In the genomic region with DNA sequence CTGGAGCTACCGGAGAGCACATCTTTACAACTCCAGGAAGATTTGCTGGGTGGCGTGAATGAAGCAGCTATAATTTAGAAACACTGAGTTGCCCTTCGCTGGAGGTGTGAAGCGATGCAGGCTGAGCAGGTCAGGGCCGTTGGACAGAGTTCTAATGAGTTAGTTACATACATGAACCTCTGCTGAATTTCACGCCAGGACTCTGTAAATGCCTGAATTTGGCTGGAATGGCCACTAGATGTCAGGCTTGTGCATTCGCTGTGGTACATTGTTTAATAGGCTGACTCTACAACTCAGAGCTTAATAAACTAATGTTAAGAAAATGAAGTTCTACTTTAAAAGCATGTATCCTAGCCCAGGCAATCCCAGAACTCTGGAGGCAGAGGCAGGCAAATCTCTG, we compare ENCODE assay signal across 8 mouse cellular contexts. TPM values are rescaled to one million over a fixed set of nuclear protein-coding genes. Genes with fewer than 3 reads are reported as not detected.
DNase-seq lines count a peak whose midpoint lies in the region; ATAC-seq and TF ChIP-seq lines count a peak whose summit lies in the region.

No protein-coding gene starts in this region.

- TF ChIP-seq CTCF in G1E (IDR thresholded peaks at IDR 0.05; ENCODE audit: low read depth, low read length), result peak; percentile 54; the same call in 1 of the 2 replicates

- H3K9me3 ChIP-seq in hindbrain, embryonic 11.5 days (ENCODE audit: control insufficient read depth, low read length), result no peaks in the 10 kb centered on the region
- no peaks in the 10 kb centered on the region for H3K9me3 ChIP-seq in hindbrain, embryonic 16.5 days (ENCODE audit: control insufficient read depth, low read length)
- H3K9me3 ChIP-seq in G1E (replicated peaks), result 0 out of 2 replicates have a peak, but pooled peaks cover 3% of the 10 kb centered on the region
- no peaks in the 10 kb centered on the region for H3K9me3 ChIP-seq in heart, embryonic 11.5 days (replicated peaks; ENCODE audit: control insufficient read depth, low read length)

- H3K9ac ChIP-seq in hindbrain, embryonic 11.5 days (ENCODE audit: low read depth, low read length), result no peak overlapping the region
- no peak overlapping the region for H3K9ac ChIP-seq in hindbrain, embryonic 16.5 days (ENCODE audit: low read depth, low read length)
- no peak overlapping the region for H3K9ac ChIP-seq in heart, embryonic 11.5 days (ENCODE audit: low read depth, low read length)

- no peaks in the 10 kb centered on the region for H3K36me3 ChIP-seq in hindbrain, embryonic 11.5 days (ENCODE audit: control insufficient read depth, insufficient read depth, low read length)
- no peaks in the 10 kb centered on the region for H3K36me3 ChIP-seq in hindbrain, embryonic 16.5 days (ENCODE audit: control insufficient read depth, insufficient read depth, low read length)
- H3K36me3 ChIP-seq in G1E (replicated peaks), result no peaks in the 10 kb centered on the region
- H3K36me3 ChIP-seq in heart, embryonic 11.5 days (ENCODE audit: control insufficient read depth, insufficient read depth, low read length), result no peaks in the 10 kb centered on the region

- no peak overlapping the region for H3K27ac ChIP-seq in hindbrain, embryonic 11.5 days (ENCODE audit: low read depth, low read length)
- H3K27ac ChIP-seq in hindbrain, embryonic 16.5 days (ENCODE audit: low read depth, low read length), result no peak overlapping the region
- H3K27ac ChIP-seq in heart, embryonic 11.5 days (ENCODE audit: low read depth, low read length), result no peak overlapping the region

- ATAC-seq in hindbrain, embryonic 11.5 days (ENCODE audit: low FRiP score), result no peak
- no peak for ATAC-seq in hindbrain, embryonic 16.5 days
- ATAC-seq in G1E (ENCODE audit: extremely low read depth, insufficient number of reproducible peaks, low FRiP score, poor library complexity, severe bottlenecking), result no peak
- no peak for ATAC-seq in heart, embryonic 11.5 days (replicated peaks; ENCODE audit: insufficient number of reproducible peaks, low FRiP score, low TSS enrichment)
- ATAC-seq in megakaryocyte progenitor cell, adult 5-6 weeks (replicated peaks; ENCODE audit: poor library complexity), result peak; percentile 73

- no peak overlapping the region for H3K4me3 ChIP-seq in hindbrain, embryonic 11.5 days (ENCODE audit: low read depth, low read length)
- H3K4me3 ChIP-seq in hindbrain, embryonic 16.5 days (ENCODE audit: low read length), result no peak overlapping the region
- no peak overlapping the region for H3K4me3 ChIP-seq in G1E (ENCODE audit: low read depth, low read length)
- H3K4me3 ChIP-seq in heart, embryonic 11.5 days (ENCODE audit: low read depth, low read length), result no peak overlapping the region

- no peaks in the 10 kb centered on the region for H3K4me1 ChIP-seq in hindbrain, embryonic 11.5 days (replicated peaks; ENCODE audit: control insufficient read depth, insufficient read depth, low read length)
- H3K4me1 ChIP-seq in hindbrain, embryonic 16.5 days (ENCODE audit: control insufficient read depth, insufficient read depth, low read depth, low read length), result no peaks in the 10 kb centered on the region
- H3K4me1 ChIP-seq in G1E (ENCODE audit: insufficient read depth, low read depth, low read length), result no peaks in the 10 kb centered on the region
- no peaks in the 10 kb centered on the region for H3K4me1 ChIP-seq in heart, embryonic 11.5 days (ENCODE audit: control insufficient read depth, insufficient read depth, low read length)

- DNase-seq in hindbrain, embryonic 11.5 days (ENCODE audit: low spot score), result peak; percentile 72
- DNase-seq in G1E (ENCODE audit: low spot score), result peak; percentile 8
- peak; percentile 55 to 62 for DNase-seq in cerebellum, postnatal 14 days
- peak; percentile 31 for DNase-seq in layer of hippocampus, adult 9-11 months
- DNase-seq in thymus, postnatal 25 days, result peak; percentile 35

- 30% methylated on average over 7 of the region's 7 CpGs for WGBS in hindbrain, embryonic 11.5 days
- WGBS in hindbrain, embryonic 16.5 days, result 23% methylated on average over 7 of the region's 7 CpGs
- 20% methylated on average over 7 of the region's 7 CpGs for WGBS in heart, embryonic 11.5 days (ENCODE audit: insufficient replicate concordance)

- no peak overlapping the region for H3K4me2 ChIP-seq in hindbrain, embryonic 11.5 days (replicated peaks; ENCODE audit: low read depth, low read length)
- no peak overlapping the region for H3K4me2 ChIP-seq in hindbrain, embryonic 16.5 days (ENCODE audit: low read length)
- H3K4me2 ChIP-seq in heart, embryonic 11.5 days, result peak overlapping the region; percentile 29

- no peaks in the 10 kb centered on the region for H3K27me3 ChIP-seq in hindbrain, embryonic 11.5 days (ENCODE audit: control insufficient read depth, insufficient read depth, low read length)
- H3K27me3 ChIP-seq in hindbrain, embryonic 16.5 days (replicated peaks; ENCODE audit: control insufficient read depth, insufficient read depth, low read length), result no peaks in the 10 kb centered on the region
- H3K27me3 ChIP-seq in G1E (ENCODE audit: insufficient read depth, low read length), result 0 out of 2 replicates have a peak, but pooled peaks cover 8% of the 10 kb centered on the region
- H3K27me3 ChIP-seq in heart, embryonic 11.5 days (ENCODE audit: control insufficient read depth, insufficient read depth, low read length), result no peaks in the 10 kb centered on the region

RNA-seq across cellular contexts. Expression of a gene that starts 7.4 kb away (rescaled TPM):
- not detected in 2 replicates for polyA plus RNA-seq in hindbrain, embryonic 11.5 days (2014; fragmentation: Nextera tagmentation; extraction: Ambion mirVana)
- not detected in 2 replicates for polyA plus RNA-seq in hindbrain, embryonic 16.5 days (2015; fragmentation: Nextera tagmentation; extraction: Ambion mirVana)
- total RNA-seq in G1E (2014; fragmentation: Nextera tagmentation) (not detected in 2 replicates), G1E (2017) (not detected in 2 replicates)
- not detected in 2 replicates for polyA plus RNA-seq in G1E (2012)
- polyA plus RNA-seq in heart, embryonic 11.5 days (2014; fragmentation: Nextera tagmentation; extraction: Ambion mirVana), result not detected in 2 replicates
- not detected in 2 replicates for total RNA-seq in megakaryocyte progenitor cell, adult 5-6 weeks (2015)
- not detected in 2 replicates for total RNA-seq in megakaryocyte progenitor cell, adult 5-6 weeks (2017)

RNA-seq across cellular contexts. Expression of a gene that starts 33.6 kb away (rescaled TPM):
- polyA plus RNA-seq in hindbrain, embryonic 11.5 days (2014; fragmentation: Nextera tagmentation; extraction: Ambion mirVana), result 0.06 TPM in 1 of 2 replicates, not detected in the other
- 0.04 TPM in 1 of 2 replicates, not detected in the other for polyA plus RNA-seq in hindbrain, embryonic 16.5 days (2015; fragmentation: Nextera tagmentation; extraction: Ambion mirVana)
- total RNA-seq in G1E (2014; fragmentation: Nextera tagmentation) (not detected in 2 replicates), G1E (2017) (0.11 TPM in 1 of 2 replicates, not detected in the other)
- not detected in 2 replicates for polyA plus RNA-seq in G1E (2012)
- polyA plus RNA-seq in heart, embryonic 11.5 days (2014; fragmentation: Nextera tagmentation; extraction: Ambion mirVana), result 0.16 and 0.24 TPM in 2 replicates
- total RNA-seq in megakaryocyte progenitor cell, adult 5-6 weeks (2015), result not detected in 2 replicates
- not detected in 2 replicates for total RNA-seq in megakaryocyte progenitor cell, adult 5-6 weeks (2017)

RNA-seq across cellular contexts. Expression of a gene that starts 36.4 kb away (rescaled TPM):
- polyA plus RNA-seq in hindbrain, embryonic 11.5 days (2014; fragmentation: Nextera tagmentation; extraction: Ambion mirVana), result 0.17 and 0.19 TPM in 2 replicates
- 0.49 and 0.75 TPM in 2 replicates for polyA plus RNA-seq in hindbrain, embryonic 16.5 days (2015; fragmentation: Nextera tagmentation; extraction: Ambion mirVana)
- total RNA-seq in G1E (2014; fragmentation: Nextera tagmentation) (not detected in 2 replicates), G1E (2017) (0.16 TPM in 1 of 2 replicates, not detected in the other)
- not detected in 2 replicates for polyA plus RNA-seq in G1E (2012)
- polyA plus RNA-seq in heart, embryonic 11.5 days (2014; fragmentation: Nextera tagmentation; extraction: Ambion mirVana), result 0.59 and 0.99 TPM in 2 replicates
- total RNA-seq in megakaryocyte progenitor cell, adult 5-6 weeks (2015), result not detected in 2 replicates
- total RNA-seq in megakaryocyte progenitor cell, adult 5-6 weeks (2017), result not detected in 2 replicates

RNA-seq across cellular contexts. Expression of a gene that starts 53.4 kb away (rescaled TPM):
- polyA plus RNA-seq in hindbrain, embryonic 11.5 days (2014; fragmentation: Nextera tagmentation; extraction: Ambion mirVana), result not detected in 2 replicates
- 0.11 TPM in 1 of 2 replicates, not detected in the other for polyA plus RNA-seq in hindbrain, embryonic 16.5 days (2015; fragmentation: Nextera tagmentation; extraction: Ambion mirVana)
- total RNA-seq in G1E (2014; fragmentation: Nextera tagmentation), result not detected in 2 replicates
- total RNA-seq in G1E (2017), result 0.06 and 0.11 TPM in 2 replicates
- not detected in 2 replicates for polyA plus RNA-seq in G1E (2012)
- not detected in 2 replicates for polyA plus RNA-seq in heart, embryonic 11.5 days (2014; fragmentation: Nextera tagmentation; extraction: Ambion mirVana)
- total RNA-seq in megakaryocyte progenitor cell, adult 5-6 weeks (2015), result not detected in 2 replicates
- not detected in 2 replicates for total RNA-seq in megakaryocyte progenitor cell, adult 5-6 weeks (2017)

Comparison
In these comparisons a context has a peak if more than half of its experiments do, and no peak if none do; other contexts are left out.
1. DNase-seq: peak in every context shown above with its lines; median percentile 72 in hindbrain, embryonic 11.5 days; 58 in cerebellum, postnatal 14 days; 35 in thymus, postnatal 25 days; 31 in layer of hippocampus, adult 9-11 months; 8 in G1E.